ENCODE assay signal across 14 mouse cellular contexts in the genomic region with DNA sequence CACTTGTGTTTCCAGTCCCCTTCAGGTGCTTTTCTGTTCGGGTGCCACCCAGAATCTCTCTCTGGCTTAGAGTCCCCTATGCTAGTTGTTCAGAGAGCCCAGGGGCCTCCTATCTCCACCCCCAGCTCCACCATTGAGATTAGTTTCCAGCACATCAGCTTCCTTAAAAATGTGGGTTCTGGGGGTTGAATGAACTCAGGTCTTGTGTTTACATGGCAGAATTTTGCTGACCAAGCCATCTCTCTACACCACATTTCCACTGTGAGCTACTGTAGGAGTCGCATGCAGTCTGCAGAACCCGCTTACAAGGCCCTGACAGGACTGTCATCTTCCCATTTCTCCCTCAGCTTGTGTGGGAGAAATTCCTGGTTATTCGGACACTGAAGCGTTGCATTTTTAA. TPM values are rescaled to one million over a fixed set of nuclear protein-coding genes. Genes with fewer than 3 reads are reported as not detected.
DNase-seq lines count a peak whose midpoint lies in the region; ATAC-seq and TF ChIP-seq lines count a peak whose summit lies in the region.
"Had no signal": no experiment of that assay in that cellular context is flagged by ENCODE, and none has a peak within 500 bp of the region (broad histone marks: within the 10 kb centered on the region; RNA-seq: fewer than 3 reads in every experiment).

No protein-coding gene starts in this region.

- H3K9me3 ChIP-seq in heart, embryonic 11.5 days (replicated peaks; ENCODE audit: control insufficient read depth, low read length) = no peaks in the 10 kb centered on the region
- H3K9me3 ChIP-seq in liver, postnatal 0 days (ENCODE audit: low read length) = no peaks in the 10 kb centered on the region
- no peaks in the 10 kb centered on the region for H3K9me3 ChIP-seq in liver, embryonic 11.5 days (ENCODE audit: control insufficient read depth, low read length)
- H3K9me3 ChIP-seq: embryonic facial prominence, embryonic 12.5 days had no signal

- ATAC-seq in heart, embryonic 11.5 days (replicated peaks; ENCODE audit: insufficient number of reproducible peaks, low FRiP score, low TSS enrichment) = no peak
- peak; percentile 21; the same call in 1 of the 2 replicates for ATAC-seq in liver, postnatal 0 days
- no peak for ATAC-seq in liver, embryonic 11.5 days (replicated peaks; ENCODE audit: low FRiP score)
- peak; percentile 65 for ATAC-seq in common myeloid progenitor, adult 5-6 weeks (replicated peaks; ENCODE audit: low read depth, poor library complexity, severe bottlenecking)

- 85% methylated on average over 5 of the region's 5 CpGs for WGBS in heart, embryonic 11.5 days (ENCODE audit: insufficient replicate concordance)
- 70% methylated on average over 5 of the region's 5 CpGs for WGBS in liver, postnatal 0 days (ENCODE audit: insufficient replicate concordance)
- WGBS in liver, embryonic 11.5 days = 82% methylated on average over 5 of the region's 5 CpGs
- WGBS in macrophage (ENCODE audit: missing documents) = 58% methylated on average over 5 of the region's 5 CpGs

- H3K36me3 ChIP-seq in heart, embryonic 11.5 days (ENCODE audit: control insufficient read depth, insufficient read depth, low read length) = no peaks in the 10 kb centered on the region
- no peaks in the 10 kb centered on the region for H3K36me3 ChIP-seq in liver, postnatal 0 days (replicated peaks; ENCODE audit: insufficient read depth, low read length)
- H3K36me3 ChIP-seq in liver, embryonic 11.5 days (ENCODE audit: control insufficient read depth, insufficient read depth, low read length) = peaks cover 2% of the 10 kb centered on the region; the same call in 1 of the 2 replicates
- no peaks in the 10 kb centered on the region for H3K36me3 ChIP-seq in macrophage (ENCODE audit: inconsistent target)
- H3K36me3 ChIP-seq: embryonic facial prominence, embryonic 12.5 days had no signal

- no peak for DNase-seq in heart, adult 8-10 months (ENCODE audit: low spot score)
- DNase-seq in liver, postnatal 0 days = no peak
- DNase-seq in liver, embryonic 11.5 days (ENCODE audit: low spot score) = no peak
- DNase-seq in lung, adult 18-20 months = no peak
- DNase-seq: adrenal gland, adult 2 months; cerebellum, postnatal 10 days; gastrocnemius, postnatal 36 days; kidney, adult 18-20 months; lung, postnatal 36 days; right cerebral cortex, postnatal 14 days had no signal

- H3K4me1 ChIP-seq in heart, embryonic 11.5 days (ENCODE audit: control insufficient read depth, insufficient read depth, low read length) = peaks cover 48% of the 10 kb centered on the region
- peaks cover 20% of the 10 kb centered on the region for H3K4me1 ChIP-seq in liver, postnatal 0 days (ENCODE audit: insufficient read depth)
- H3K4me1 ChIP-seq in liver, embryonic 11.5 days (replicated peaks; ENCODE audit: control insufficient read depth, insufficient read depth, low read length) = peaks cover 19% of the 10 kb centered on the region

- no peaks in the 10 kb centered on the region for H3K27me3 ChIP-seq in heart, embryonic 11.5 days (ENCODE audit: control insufficient read depth, insufficient read depth, low read length)
- H3K27me3 ChIP-seq in liver, postnatal 0 days (ENCODE audit: insufficient read depth, low read length) = no peaks in the 10 kb centered on the region
- H3K27me3 ChIP-seq in liver, embryonic 11.5 days (replicated peaks; ENCODE audit: control insufficient read depth, insufficient read depth, low read length) = no peaks in the 10 kb centered on the region
- H3K27me3 ChIP-seq: embryonic facial prominence, embryonic 12.5 days had no signal

- H3K27ac ChIP-seq in heart, embryonic 11.5 days (ENCODE audit: low read depth, low read length) = peak overlapping the region; percentile 98
- no peak overlapping the region; the same call in 1 of the 2 replicates for H3K27ac ChIP-seq in liver, postnatal 0 days (ENCODE audit: low read depth)
- H3K27ac ChIP-seq in liver, embryonic 11.5 days (ENCODE audit: low read depth, low read length) = no peak overlapping the region
- H3K27ac ChIP-seq in macrophage = peak overlapping the region; percentile 39

- TF ChIP-seq CTCF in liver, postnatal 0 days (IDR thresholded peaks at IDR 0.05; ENCODE audit: low read depth) = no peak

- H3K79me2 ChIP-seq in macrophage (ENCODE audit: inconsistent target) = peaks cover 63% of the 10 kb centered on the region

- H3K4me3 ChIP-seq in heart, embryonic 11.5 days (ENCODE audit: low read depth, low read length) = no peak overlapping the region
- H3K4me3 ChIP-seq in liver, postnatal 0 days (ENCODE audit: low read depth, low read length) = no peak overlapping the region
- H3K4me3 ChIP-seq in liver, embryonic 11.5 days (ENCODE audit: low read depth, low read length) = no peak overlapping the region
- no peak overlapping the region for H3K4me3 ChIP-seq in macrophage (ENCODE audit: inconsistent target)
- H3K4me3 ChIP-seq: embryonic facial prominence, embryonic 12.5 days had no signal

- TF ChIP-seq EP300 in liver, postnatal 0 days (IDR thresholded peaks at IDR 0.05; ENCODE audit: low read depth) = no peak

- H3K4me2 ChIP-seq in heart, embryonic 11.5 days = no peak overlapping the region
- no peak overlapping the region for H3K4me2 ChIP-seq in liver, postnatal 0 days (ENCODE audit: low read depth, low read length)
- H3K4me2 ChIP-seq in liver, embryonic 11.5 days = no peak overlapping the region
- H3K4me2 ChIP-seq: embryonic facial prominence, embryonic 12.5 days had no signal

- no peak overlapping the region for H3K9ac ChIP-seq in heart, embryonic 11.5 days (ENCODE audit: low read depth, low read length)
- H3K9ac ChIP-seq in liver, postnatal 0 days (replicated peaks) = no peak overlapping the region
- no peak overlapping the region for H3K9ac ChIP-seq in liver, embryonic 11.5 days (ENCODE audit: low read depth, low read length)
- H3K9ac ChIP-seq: embryonic facial prominence, embryonic 12.5 days had no signal

RNA-seq across cellular contexts. Expression of gene Trak1, which starts 32.8 kb away (rescaled TPM):
- polyA plus RNA-seq in heart, embryonic 11.5 days (2014; fragmentation: Nextera tagmentation; extraction: Ambion mirVana) = 21.3 and 27.2 TPM in 2 replicates
- total RNA-seq in heart, adult 8-10 months (2022) = 100 to 1,000 TPM; 294 to 334 (median 302) TPM
- polyA plus RNA-seq in liver, postnatal 0 days (2015; fragmentation: Nextera tagmentation; extraction: Ambion mirVana) = 4.9 and 5.1 TPM in 2 replicates
- polyA plus RNA-seq in liver, embryonic 11.5 days (2014; fragmentation: Nextera tagmentation; extraction: Ambion mirVana) = 11.2 and 13.1 TPM in 2 replicates
- total RNA-seq in common myeloid progenitor, adult 5-6 weeks (2017) = 25.4 and 32.3 TPM in 2 replicates
- 100 to 1,000 TPM; 175 to 281 (median 222) TPM for total RNA-seq in macrophage (2018; cell fraction: chromatin; rRNA removed)
- total RNA-seq in macrophage (2018; cell fraction: cytosol; rRNA removed) = 10 to 100 TPM; 48.6 to 71.4 (median 54.7) TPM
- 100 to 1,000 TPM in 25 of 26 experiments, 10 to 100 TPM in 1; 94.9 to 207 (median 141) TPM for total RNA-seq in macrophage (2018; cell fraction: nucleus; rRNA removed)
- polyA plus RNA-seq in macrophage (2018) = 30.9 to 32.9 TPM (median 32.9 TPM) in 3 replicates

RNA-seq across cellular contexts. Expression of gene Ulk4, which starts 53.1 kb away (rescaled TPM):
- polyA plus RNA-seq in heart, embryonic 11.5 days (2014; fragmentation: Nextera tagmentation; extraction: Ambion mirVana) = 101 and 106 TPM in 2 replicates
- under 1 TPM; 0.14 to 0.41 (median 0.30) TPM for total RNA-seq in heart, adult 8-10 months (2022)
- 23.2 and 25.4 TPM in 2 replicates for polyA plus RNA-seq in liver, postnatal 0 days (2015; fragmentation: Nextera tagmentation; extraction: Ambion mirVana)
- polyA plus RNA-seq in liver, embryonic 11.5 days (2014; fragmentation: Nextera tagmentation; extraction: Ambion mirVana) = 75.1 and 77.3 TPM in 2 replicates
- 4.0 and 6.4 TPM in 2 replicates for total RNA-seq in common myeloid progenitor, adult 5-6 weeks (2017)
- 10 to 100 TPM in 3 of 26 experiments, 1 to 10 TPM in 22, under 1 TPM in 1; 0.92 to 10.8 (median 6.6) TPM for total RNA-seq in macrophage (2018; cell fraction: chromatin; rRNA removed)
- total RNA-seq in macrophage (2018; cell fraction: cytosol; rRNA removed) = 1 to 10 TPM in 1 of 26 experiments, under 1 TPM in 25; 0.33 to 1.5 (median 0.57) TPM
- total RNA-seq in macrophage (2018; cell fraction: nucleus; rRNA removed) = 1 to 10 TPM in 24 of 26 experiments, under 1 TPM in 2; 0.52 to 3.7 (median 2.2) TPM
- polyA plus RNA-seq in macrophage (2018) = 0.25 to 2.2 TPM (median 1.1 TPM) in 3 replicates

Comparison
In these comparisons a context has a peak if more than half of its experiments do, and no peak if none do; other contexts are left out.
1. ATAC-seq: peak in liver, postnatal 0 days (single experiment) and common myeloid progenitor, adult 5-6 weeks (single experiment); none in heart, embryonic 11.5 days (single experiment) and liver, embryonic 11.5 days (single experiment).
2. H3K27ac ChIP-seq: peak in heart, embryonic 11.5 days (single experiment) and macrophage (single experiment); none in liver, postnatal 0 days (single experiment) and liver, embryonic 11.5 days (single experiment).